Mouse (Mus musculus): ENCODE data around the gene Mcm10.
"Not testable (repeated sequence)": the region's sequence is repeated elsewhere in the genome, so short reads cannot be mapped to it uniquely, and the experiment has no call there.

The Mcm10 gene

DNA sequence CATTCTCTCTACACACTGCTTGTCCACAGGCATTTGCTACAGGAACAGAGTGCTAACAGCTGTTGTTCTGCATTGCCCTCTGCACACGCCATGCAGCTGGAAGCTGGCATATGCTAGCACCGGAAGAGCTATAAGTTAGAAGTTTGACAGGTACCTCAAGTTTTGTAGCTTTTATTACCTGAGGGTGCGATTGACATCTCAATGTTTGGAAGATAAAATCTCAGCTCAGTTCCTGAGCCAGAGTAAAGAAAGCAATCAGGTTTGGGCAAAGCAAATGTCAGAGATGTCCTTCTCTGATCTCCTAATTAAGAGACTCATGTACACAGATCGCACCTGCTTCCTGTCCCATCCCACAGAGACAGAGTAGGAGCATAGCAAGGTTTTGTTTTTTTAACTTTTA is 25.8 kb downstream of the Mcm10 start:
- no peak for DNase-seq (ENCODE audit: low spot score in 2 of 2)

DNA sequence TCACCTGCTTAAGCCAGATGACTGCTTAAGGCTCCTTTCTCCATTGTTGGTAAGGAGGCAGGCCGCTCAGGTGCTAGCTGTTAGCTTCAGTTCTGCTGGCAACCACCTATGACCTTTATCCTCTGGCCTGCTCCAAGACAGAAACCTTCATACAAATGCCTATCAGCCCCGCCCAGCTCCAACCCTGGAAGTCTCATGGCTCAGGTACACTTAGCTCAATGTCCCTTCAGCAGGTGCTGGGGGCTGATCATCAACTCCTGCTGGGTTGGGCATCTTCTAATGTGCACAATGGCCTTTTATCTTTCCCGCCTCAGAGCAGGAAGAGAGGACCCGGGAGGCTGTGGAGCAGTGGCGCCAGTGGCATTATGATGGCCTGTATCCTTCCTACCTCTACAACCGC is 27.6 kb downstream of the Mcm10 start:
- no peak for DNase-seq (ENCODE audit: low spot score in 2 of 2)

DNA sequence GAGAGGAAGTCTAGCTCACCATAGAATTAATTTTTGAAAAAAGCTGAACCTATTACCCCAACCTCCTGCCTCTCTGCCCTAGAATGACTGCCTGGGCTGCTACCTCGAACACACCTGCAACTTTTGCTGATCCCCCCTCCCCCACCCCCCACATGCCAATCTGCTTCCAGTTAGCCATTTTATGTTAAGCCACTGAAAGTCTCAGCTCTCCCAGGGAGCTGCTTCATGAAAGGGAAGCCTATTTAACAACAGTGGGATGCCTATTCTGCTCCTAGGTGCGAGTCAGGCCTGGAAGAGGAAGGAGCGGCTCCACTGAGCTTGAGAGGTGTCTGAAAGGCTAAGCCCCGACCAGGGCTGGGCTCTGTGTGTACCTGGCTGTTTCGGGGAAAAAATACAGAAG is 28.6 kb downstream of the Mcm10 start:
- no peak for DNase-seq (ENCODE audit: low spot score in 2 of 2)

DNA sequence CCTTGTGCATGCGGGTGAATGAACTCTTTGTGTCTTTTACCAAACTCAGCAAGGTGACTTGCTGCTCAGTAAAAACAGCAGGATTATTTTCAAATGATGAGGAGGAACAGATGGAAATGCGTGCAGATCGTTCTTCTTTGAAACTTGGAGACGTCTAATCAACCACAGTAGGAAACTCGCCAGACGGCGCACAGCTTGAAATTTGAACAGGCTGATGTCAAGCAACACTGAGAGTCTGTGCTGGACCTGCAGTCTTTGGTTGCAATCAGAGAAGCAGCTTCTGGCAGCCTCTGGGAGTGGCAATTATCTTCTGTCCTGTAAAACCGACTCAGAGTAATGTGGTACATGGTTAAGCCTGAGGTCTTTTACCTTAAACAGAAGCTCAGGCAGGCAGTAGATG is 34.5 kb downstream of the Mcm10 start:
- no peak for DNase-seq (ENCODE audit: low spot score in 2 of 2)

DNA sequence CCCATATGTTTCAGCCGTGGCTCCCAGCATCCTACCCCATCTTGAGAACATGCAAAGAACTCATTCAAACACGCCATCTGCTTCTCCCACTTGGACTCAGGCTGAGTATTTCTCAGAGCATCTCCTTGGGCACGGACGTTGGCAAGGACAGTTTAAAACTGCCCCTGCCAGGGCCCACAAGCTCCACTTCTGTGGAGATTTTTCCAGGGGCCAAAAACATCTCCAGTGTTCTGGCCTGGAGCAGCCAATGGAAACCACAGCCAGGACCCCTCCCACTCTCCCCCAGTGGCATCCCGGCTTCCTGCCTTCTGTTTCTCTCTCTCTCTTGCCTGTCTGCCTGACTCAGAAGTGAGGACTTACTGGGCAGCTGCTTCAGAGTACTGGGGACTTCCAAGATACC is 36.8 kb downstream of the Mcm10 start, which contains the start of gene Ucma:
Gene Ucma (plus strand): TSS at position 316 of the 400 bp plus-strand sequence.
- peak in 1 of 2 experiments; percentile 16 for DNase-seq (ENCODE audit: low spot score in 2 of 2)

DNA sequence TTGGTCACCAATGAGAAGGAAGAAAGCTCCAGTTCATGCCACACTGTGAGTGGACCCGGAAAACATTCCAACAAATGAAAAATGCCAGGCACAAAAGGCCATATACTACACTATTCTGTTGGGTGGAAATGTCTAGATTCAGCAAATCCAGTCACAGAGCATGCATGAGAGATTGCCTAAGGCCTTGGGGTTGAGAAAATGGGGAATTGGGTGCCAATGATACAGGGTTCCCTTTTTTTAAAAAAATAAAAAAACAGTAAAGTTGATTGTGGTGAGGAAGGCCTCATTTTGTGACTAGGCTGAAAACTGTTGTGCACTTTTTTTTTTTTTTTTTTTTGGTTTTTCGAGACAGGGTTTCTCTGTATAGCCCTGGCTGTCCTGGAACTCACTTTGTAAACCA is 43.5 kb downstream of the Mcm10 start:
- DNase-seq (ENCODE audit: low spot score in 2 of 2), result no peak

DNA sequence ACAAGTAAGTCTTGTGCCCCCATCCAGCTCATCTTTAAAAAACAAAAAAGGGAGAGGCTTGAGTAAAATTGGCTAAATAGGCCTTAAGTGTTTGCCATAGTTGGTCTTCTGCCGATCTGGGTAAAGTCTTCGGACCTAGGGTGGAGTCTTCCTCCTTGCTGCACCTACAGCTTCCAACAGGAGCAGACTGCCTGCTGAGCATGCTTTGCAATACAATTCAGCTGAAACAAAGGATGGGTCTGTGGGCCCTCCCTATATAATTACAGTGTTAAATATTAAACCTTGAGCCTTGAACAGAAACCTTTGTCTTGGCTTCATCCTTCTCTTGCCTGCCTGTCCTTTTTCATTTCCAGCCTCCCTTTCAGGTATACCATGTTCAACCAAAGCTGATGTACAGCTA is 44.8 kb downstream of the Mcm10 start:
- DNase-seq (ENCODE audit: low spot score in 2 of 2), result no peak

DNA sequence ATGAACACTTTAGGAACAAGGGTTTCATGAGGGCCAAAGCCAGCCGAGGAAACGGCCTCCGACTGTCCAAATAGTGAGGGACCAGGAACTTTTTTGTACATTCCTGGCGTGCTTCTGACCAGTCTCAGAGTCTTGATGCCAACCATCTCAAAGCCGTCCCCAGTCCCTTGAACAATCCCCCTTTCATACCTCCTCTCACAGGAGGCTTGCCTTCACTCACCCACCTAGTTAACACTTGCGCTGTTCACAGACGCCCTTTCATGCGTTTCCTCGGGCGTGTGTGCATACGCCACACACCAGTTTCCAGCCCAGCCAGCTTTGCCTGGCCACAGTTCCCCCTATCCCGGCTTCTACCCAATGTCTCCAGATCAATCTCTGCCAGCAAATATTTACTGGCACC is 54.6 kb downstream of the Mcm10 start:
- DNase-seq (ENCODE audit: low spot score in 2 of 2), result no peak

DNA sequence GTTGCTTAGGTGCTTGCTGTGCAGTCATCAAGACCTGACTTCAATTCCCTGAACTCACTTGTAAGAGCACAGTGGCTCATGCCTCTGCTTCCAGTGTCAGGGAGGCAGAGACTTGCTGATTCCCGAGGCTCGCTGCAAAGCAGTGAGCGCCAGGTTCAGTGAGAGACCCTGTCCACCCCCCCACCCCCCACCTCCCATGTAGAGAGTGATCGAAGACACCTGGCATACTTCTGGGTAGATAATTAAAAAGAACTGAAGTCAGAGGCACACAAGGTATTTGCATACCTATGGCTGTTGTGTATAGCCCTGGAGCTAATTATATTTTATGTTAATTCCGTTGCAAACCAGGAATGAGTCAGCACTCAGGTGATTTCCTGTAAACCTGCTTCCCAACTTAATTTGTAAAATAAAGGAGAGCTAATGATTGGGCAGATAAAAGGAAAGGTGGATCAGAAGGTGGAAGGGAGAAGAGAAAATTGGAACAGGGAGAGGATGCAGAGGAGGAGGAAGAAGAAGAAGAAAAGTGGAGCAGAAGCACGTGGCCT is 58.3 kb downstream of the Mcm10 start:
- DNase-seq (ENCODE audit: low spot score in 2 of 2), result no peak

DNA sequence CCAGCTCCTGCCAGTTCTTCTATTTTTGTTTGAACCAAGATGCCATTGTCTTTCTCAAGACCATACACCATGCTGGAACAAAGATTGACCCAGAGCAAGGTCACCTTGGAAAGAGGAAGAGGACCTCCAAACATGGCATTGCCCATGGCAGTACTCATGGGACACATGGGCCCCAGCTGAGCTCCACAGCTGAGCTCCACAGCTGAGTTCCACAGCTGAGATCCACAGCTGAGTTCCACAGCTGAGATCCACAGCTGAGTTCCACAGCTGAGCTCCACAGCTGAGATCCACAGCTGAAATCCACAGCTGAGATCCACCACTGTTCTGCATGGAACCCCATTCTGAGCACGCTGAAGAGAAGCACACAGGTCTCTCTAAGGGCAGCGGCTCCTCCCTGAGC is 61.6 kb downstream of the Mcm10 start:
- DNase-seq (ENCODE audit: low spot score in 2 of 2), result no peak

DNA sequence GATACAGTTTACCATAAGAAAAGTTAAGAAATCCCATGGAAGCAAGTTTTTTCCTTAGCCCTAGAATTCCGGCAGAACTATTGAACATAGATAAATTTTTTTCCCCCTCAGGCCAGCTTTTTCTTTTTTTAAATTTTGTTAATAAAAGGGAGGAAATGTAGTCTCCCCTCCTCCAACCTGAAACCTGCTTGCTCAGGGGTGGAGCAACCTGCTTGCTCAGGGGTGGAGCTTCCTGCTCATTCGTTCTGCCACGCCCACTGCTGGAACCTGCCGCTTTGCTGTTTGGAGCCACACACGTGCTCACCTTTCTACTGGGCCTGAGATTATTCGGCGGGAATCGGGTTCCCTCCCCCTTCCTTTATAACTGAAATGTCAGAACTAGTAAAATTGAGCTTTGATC is 62.9 kb downstream of the Mcm10 start:
- not testable (repeated sequence) for DNase-seq (ENCODE audit: low spot score in 2 of 2)

DNA sequence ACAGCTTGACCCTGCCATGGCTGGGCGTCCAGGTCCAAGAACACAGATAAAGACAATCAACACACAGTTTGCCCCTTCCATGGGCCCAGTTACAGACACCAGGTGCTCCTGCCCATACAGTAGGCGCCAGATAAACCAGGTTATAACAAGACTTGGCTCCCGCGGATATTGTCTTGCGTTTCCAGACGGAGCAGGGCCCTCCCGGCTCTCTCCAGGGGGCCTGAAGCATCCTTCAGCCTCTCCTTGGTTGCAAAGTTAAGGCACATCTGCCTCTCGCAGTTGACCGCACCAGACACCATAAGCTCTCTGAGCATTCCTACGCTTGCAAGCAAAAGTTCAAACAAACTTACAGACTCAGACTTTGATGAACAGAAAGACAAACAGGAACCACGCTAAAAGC is 71.7 kb downstream of the Mcm10 start:
- no peak for DNase-seq (ENCODE audit: low spot score in 2 of 2)
